Mouse (Mus musculus) ZHBTc4 (cell line): ENCODE measurements at regions not wholly inside any gene's neighbourhood (a gene's known extent, or its start where the extent isn't known, plus 50 kb on each side); places are given as distances from the start of the nearest gene placed in this dataset.
A peak's percentile ranks its signal among the peaks of the same experiment; 100 is the strongest.

Source experiments
- DNase-seq: peaks from one replicate; pipeline ENCODE4 v3.0.0-alpha.2; 2011; ENCODE audit warnings: low read depth, low spot score

- no peak for DNase-seq
Observed at GRCm38 (mm10) chr7:129048023-129048422, 208.8 kb upstream of the Plpp4 start.

- no peak for DNase-seq
Observed at GRCm38 (mm10) chr7:129049726-129050125, 207.1 kb upstream of the Plpp4 start.

DNA sequence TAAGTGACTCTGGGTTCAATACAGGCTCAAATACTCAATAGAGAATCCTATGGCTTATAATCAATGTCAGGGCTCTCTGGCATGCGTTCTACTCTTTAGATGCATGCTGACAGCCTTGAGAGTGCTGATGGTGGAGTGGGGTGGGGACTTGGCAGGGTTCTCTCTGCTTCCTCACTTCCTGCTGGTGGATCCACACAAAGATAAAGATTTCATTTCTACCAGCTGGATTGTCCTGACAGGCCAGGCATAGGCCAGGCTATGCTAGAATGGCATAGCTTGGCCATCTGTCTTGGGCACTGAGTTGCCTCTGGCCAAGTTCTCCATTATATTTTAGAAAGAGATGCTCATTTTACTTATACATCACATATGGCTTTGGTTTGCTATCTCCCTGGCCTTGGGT lies 206.2 kb upstream of the Plpp4 start:
- DNase-seq = no peak

GRCm38 (mm10) chr7:129066891-129067290 lies 189.9 kb upstream of the Plpp4 start:
- DNase-seq = no peak

GRCm38 (mm10) chr7:129068137-129068536 lies 188.7 kb upstream of the Plpp4 start:
- DNase-seq = no peak

GRCm38 (mm10) chr7:129079786-129080185 lies 177.0 kb upstream of the Plpp4 start:
- no peak for DNase-seq

- DNase-seq = no peak
Observed at GRCm38 (mm10) chr7:129091441-129091840, 165.4 kb upstream of the Plpp4 start.

- no peak for DNase-seq
Observed at GRCm38 (mm10) chr7:129096374-129097069, 160.3 kb upstream of the Plpp4 start.

DNA sequence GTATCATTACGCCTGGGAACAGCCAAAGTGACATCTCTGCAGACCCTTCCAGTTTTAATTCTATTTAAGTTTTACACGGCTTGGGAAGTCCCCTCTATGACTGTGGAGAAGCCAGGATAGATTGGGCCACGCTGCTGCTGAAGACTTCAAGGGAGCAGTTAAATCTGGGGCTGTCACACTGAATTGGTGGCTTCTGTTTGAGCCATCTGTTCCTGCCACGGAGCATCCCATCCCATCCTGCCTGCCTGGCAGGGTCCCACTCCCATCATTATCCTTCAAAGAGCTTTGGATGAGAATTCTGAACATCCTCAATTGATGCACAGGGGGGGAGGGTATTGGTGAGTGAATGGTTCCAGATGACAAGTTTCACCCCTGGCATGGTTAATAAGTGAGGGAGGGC lies 154.4 kb upstream of the Plpp4 start:
- no peak for DNase-seq

DNA sequence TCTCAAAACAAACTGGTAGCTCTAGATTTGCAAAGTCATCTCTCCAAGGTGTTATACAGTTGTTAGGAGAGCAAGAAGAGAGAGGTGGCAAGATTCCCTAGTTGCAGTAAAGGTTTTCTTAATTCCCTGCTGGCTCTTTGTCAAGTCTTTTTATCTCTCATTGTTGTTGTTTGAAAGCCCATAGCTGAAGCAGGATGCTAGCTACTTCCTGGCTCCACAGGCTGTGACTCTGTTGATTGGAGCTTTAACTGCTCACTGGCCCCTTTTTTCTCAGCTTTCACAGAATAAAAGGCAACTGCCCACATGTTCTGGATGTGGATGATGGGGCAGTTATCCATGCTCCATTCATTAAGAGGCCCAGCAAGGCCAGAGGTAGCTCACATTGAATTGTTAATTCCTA lies 122.7 kb upstream of the Plpp4 start:
- DNase-seq = peak; percentile 22

DNA sequence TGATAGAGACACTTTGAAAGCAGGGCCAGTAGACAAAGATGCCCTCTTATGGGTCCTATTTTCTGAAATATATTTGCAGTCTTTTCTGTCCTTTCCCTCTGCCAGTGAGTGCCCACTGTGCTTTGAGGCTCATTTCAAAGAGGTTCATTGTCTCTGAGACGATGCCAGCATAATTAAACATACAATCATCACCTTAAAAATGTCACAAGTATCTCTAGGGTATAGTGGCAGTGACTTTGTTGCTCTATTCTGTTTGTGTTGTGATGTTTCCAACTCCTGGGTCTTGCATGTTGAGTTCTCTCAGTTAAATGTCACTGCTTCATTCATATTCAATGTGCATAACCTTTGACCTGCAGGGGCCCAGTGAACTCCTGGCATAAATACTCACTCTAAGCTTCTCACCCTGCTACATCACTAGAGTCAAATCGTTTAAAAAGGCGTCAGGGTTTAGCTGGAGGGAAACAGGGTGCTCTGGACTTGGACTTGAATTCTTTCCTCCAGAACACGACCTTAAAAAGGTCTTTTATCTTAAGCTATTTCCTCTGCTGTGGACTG lies 122.1 kb upstream of the Plpp4 start:
- no peak for DNase-seq

DNA sequence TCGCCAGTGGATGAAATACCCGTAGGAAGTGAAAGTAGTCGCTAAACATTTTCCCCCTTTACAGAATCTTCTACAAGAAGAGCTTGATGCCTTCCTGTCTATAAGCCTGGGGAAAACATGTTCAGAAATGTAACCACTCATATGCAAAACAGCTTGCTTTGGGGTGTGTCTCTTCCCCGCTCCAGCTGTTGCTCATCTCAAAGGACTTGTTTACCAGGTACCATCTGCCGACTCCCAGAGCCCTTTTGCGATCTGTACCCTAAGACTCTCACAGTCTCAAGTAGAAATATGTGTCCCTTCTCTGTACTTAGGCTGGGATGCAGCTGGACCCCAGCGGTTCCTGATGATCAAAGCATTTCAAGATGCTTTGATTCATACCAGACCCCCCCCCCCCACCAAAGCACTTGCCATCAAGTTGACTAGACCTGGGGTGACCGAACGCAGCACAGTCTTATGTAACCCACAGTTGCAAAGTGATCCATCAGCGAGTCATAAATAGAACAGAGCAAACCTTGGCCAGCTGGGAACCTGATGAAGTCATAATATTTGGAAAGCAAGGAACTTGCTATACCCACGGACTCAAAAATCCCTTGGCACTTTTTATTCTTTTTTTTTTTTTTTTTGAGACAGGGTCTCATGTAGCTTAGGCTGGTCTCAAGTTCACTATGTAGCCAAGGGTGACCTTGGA lies 119.4 kb upstream of the Plpp4 start:
- DNase-seq = no peak

GRCm38 (mm10) chr7:129141942-129142598 lies 114.8 kb upstream of the Plpp4 start:
- DNase-seq = no peak

DNA sequence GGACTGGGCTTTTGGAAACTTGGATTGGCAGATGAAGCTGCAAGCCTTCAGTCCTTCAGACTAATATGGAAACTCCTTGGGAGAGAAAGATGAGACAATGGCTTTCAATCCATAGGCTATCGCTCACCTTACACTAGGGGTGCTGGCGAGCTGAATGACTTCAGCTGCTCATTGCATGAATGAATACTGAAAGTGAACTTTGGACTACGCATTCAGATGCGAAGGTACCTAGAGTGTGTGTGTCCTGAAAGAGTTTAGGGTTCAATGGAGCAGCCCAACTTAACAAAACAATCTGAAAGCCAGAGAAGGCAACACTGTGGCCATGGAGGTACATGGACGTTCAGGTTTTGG lies 114.3 kb upstream of the Plpp4 start:
- DNase-seq = peak; percentile 26

DNA sequence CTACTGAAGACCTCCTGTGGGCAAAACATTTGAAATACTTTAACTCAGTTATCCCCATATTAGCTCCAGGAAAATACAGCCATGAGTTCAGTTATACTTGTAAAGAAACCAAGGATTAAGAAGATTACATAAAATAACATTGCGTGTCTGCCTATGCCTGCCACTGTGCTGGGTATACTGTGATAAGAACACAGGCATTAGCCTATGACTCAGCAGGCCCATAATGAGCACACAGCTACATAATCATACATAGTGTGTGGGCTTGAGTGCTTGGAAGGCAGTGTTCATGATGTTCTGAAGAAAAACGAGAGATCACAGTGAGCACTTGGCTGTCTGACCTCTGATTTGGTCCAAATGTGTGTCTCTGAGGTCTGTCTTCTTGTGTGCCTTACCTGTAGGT lies 101.3 kb upstream of the Plpp4 start:
- DNase-seq = no peak

DNA sequence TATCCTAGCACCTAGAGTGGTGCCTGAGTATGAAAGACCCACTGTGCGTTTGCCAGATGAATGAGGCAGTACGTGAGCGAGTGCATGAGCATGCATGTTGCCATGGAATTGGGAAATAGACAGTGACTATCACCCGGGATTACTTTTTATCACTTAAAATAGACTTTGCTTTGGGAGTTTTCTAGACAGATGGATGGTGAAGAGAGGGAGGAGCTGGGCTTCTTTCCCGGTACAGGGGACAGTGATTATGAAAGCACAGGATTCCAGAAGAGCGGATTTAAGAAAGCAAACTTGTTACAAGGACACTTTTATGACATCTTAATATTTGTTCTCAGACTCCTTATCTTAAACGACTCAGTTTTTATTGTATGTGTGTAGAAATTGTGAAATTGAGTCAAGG lies 86.9 kb upstream of the Plpp4 start:
- no peak for DNase-seq

GRCm38 (mm10) chr7:129190933-129191332 lies 65.9 kb upstream of the Plpp4 start:
- DNase-seq = no peak

GRCm38 (mm10) chr7:129207029-129207428 lies 49.8 kb upstream of the Plpp4 start:
- no peak for DNase-seq
